Mouse (Mus musculus) hindbrain, postnatal 0 days (tissue): ENCODE measurements around the gene Fmnl2. TPM values are rescaled to one million over a fixed set of nuclear protein-coding genes. Genes with fewer than 3 reads are reported as not detected.
A peak's percentile ranks its signal among the peaks of the same experiment; 100 is the strongest.

Experiments
- ATAC-seq: fragments of 200-750 bp; cut with Nextera tagmentation; 2 replicates; pipeline ENCODE4 v1.8.0; 2017; ENCODE audit warnings: mild to moderate bottlenecking, moderate TSS enrichment, moderate library complexity
- DNase-seq: peaks from one replicate; pipeline ENCODE4 v3.0.0-alpha.2; 2015; ENCODE audit warnings: low spot score
- H3K27ac ChIP-seq: fragments of 300-500 bp; sonication (generic); 2 replicates; pipeline ENCODE4 v1.5.1; 2014; ENCODE audit warnings: mild to moderate bottlenecking
- H3K27me3 ChIP-seq: fragments of 300-500 bp; sonication (generic); 2 replicates; pipeline ENCODE4 v1.6.1; 2014; ENCODE audit warnings: low read length, mixed read lengths; ENCODE audit not compliant: insufficient read depth
- H3K36me3 ChIP-seq: fragments of 300-500 bp; sonication (generic); 2 replicates; pipeline ENCODE4 v1.6.1; 2014; ENCODE audit warnings: low read length, mixed read lengths; ENCODE audit not compliant: insufficient read depth
- H3K4me1 ChIP-seq: fragments of 300-500 bp; sonication (generic); 2 replicates; pipeline ENCODE4 v1.6.1; 2014; ENCODE audit warnings: antibody characterized with exemption, low read length, mixed read lengths; ENCODE audit not compliant: insufficient read depth
- H3K4me2 ChIP-seq: fragments of 300-500 bp; sonication (generic); 2 replicates; pipeline ENCODE4 v1.6.1; 2014; ENCODE audit warnings: low read depth, mild to moderate bottlenecking, low read length, moderate library complexity, mixed read lengths
- H3K4me3 ChIP-seq: fragments of 300-500 bp; sonication (generic); 2 replicates; pipeline ENCODE4 v1.5.1; 2014; ENCODE audit warnings: low read length
- H3K9ac ChIP-seq: fragments of 300-500 bp; sonication (generic); replicated peaks from 2 replicates; pipeline ENCODE4 v1.6.1; 2014; ENCODE audit warnings: mild to moderate bottlenecking, low read length, moderate library complexity, mixed read lengths
- H3K9me3 ChIP-seq: fragments of 300-500 bp; sonication (generic); 2 replicates; pipeline ENCODE4 v1.6.1; 2016; ENCODE audit warnings: low read length, mixed read lengths
- CTCF ChIP-seq: IDR thresholded peaks from 2 replicates; pipeline ENCODE4 v1.5.1; 2016; ENCODE audit warnings: antibody characterized with exemption, control low read depth, low read depth
- WGBS: fragments of 180-500 bp; shearing (Covaris S2); extraction: QIAGEN DNeasy Blood & Tissue Kit; methylation state at CpG from one replicate; pipeline ENCODE4 v1.1.7; 2014; 5-methylcytosine and 5-hydroxymethylcytosine counted together
- polyA plus RNA-seq: library from polyadenylated mRNA; unstranded; fragments of >200 nt; fragmentation: Nextera tagmentation; extraction: Ambion mirVana; gene quantifications from 2 replicates; pipeline ENCODE4 v1.2.1, GENCODE M21; 2015
- total RNA-seq: library from RNA; depleted of rRNA; stranded (reverse); fragments of >200 nt; gene quantifications from 2 replicates; pipeline ENCODE4 v1.2.3, GENCODE M21; 2014

Fmnl2 gene
- total and polyA plus RNA-seq, 2 experiments from 2014 or later, result 9.3 to 27.6 TPM

DNA sequence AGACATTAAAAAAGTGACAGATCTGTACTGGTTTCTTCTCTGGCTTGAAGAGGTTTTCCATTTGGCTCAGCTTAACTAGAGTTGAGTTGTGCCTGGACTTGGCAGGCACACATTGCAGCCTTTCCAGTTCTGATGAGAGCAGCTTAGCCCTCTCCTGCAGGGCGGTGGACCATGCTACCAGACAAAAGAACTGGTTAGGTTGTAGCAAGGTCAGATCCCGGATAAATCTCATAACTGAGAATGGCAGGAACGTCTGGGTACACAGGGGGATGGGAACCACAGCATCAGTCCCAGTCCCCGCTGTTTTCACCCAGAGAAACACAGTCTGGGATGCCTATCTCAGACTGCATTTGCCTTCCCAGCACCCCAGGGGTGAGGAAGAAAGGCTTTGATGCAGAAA is 127.5 kb downstream of the Fmnl2 start:
- TF ChIP-seq CTCF, result no peak
- peak; percentile 67 for ATAC-seq
- Histone ChIP-seq H3K4me3 (no peak overlapping the region), H3K4me1 (peaks cover 29% of the 10 kb centered on the region), H3K36me3 (no peaks in the 10 kb centered on the region), H3K9me3 (no peaks in the 10 kb centered on the region), H3K27ac (peak overlapping the region; percentile 46; the same call in 1 of the 2 replicates), H3K9ac (no peak overlapping the region), H3K27me3 (no peaks in the 10 kb centered on the region), H3K4me2 (0 out of 2 replicates have a peak overlapping the region, but pooled peaks have one; percentile 3)
- DNase-seq, result peak; percentile 49
- 25% methylated on average over 4 of the region's 4 CpGs for WGBS

GRCm38 (mm10) chr2:52986354-52986753 is 128.7 kb downstream of the Fmnl2 start:
- Histone ChIP-seq H3K36me3 (no peaks in the 10 kb centered on the region), H3K4me1 (peaks cover 29% of the 10 kb centered on the region), H3K9me3 (no peaks in the 10 kb centered on the region), H3K27ac (no peak overlapping the region), H3K27me3 (no peaks in the 10 kb centered on the region), H3K4me2 (no peak overlapping the region), H3K4me3 (no peak overlapping the region), H3K9ac (no peak overlapping the region)
- DNase-seq (no peak), ATAC-seq (no peak)
- WGBS, result 71% methylated on average over 3 of the region's 3 CpGs
- no peak for TF ChIP-seq CTCF

- peaks cover 29% of the 10 kb centered on the region for H3K4me1 ChIP-seq
- no peaks in the 10 kb centered on the region for H3K36me3 ChIP-seq
- no peak overlapping the region for H3K27ac ChIP-seq
- WGBS, result 94% methylated on average over 6 of the region's 6 CpGs
- no peak for TF ChIP-seq CTCF
- H3K4me3 ChIP-seq, result no peak overlapping the region
- no peaks in the 10 kb centered on the region for H3K27me3 ChIP-seq
- H3K9me3 ChIP-seq, result no peaks in the 10 kb centered on the region
- no peak overlapping the region for H3K9ac ChIP-seq
- DNase-seq (no peak), ATAC-seq (no peak)
- no peak overlapping the region for H3K4me2 ChIP-seq
These were observed 129.4 kb downstream of the Fmnl2 start for GRCm38 (mm10) chr2:52987035-52987434.

DNA sequence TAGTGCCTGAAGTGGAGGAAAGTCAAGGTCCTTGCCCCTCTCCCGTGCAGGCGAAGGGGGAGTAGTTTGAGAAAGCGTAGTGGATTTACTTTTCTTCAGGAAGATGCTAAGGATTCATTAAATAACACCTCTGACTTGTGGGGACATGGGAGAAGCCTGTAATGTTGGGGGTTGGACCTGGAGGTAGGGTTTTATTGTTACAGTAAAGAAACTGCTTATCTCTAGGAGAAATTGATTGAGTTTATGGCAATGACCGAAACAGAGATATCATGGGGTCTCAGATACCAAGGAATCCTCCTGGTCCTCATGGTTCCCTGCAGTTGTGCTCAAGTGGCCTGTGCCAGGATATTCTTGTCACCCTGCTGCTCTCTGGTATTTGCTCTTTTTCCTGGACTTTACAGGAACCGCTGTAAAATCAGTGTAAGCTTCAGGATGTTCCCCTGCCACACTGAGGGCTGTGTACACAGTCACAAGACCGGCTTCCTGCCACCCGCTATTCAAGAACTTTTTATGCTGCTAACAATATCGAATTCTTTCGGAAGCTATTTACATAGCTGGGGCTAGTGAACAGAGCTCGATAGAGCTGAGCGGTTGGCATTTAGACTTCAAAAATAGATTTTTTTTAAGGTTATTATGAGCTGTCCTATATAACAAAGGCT is 130.1 kb downstream of the Fmnl2 start:
- WGBS, result 47% methylated on average over 11 of the region's 11 CpGs
- no peaks in the 10 kb centered on the region for H3K27me3 ChIP-seq
- H3K27ac ChIP-seq, result peak overlapping the region; percentile 48; the same call in 1 of the 2 replicates
- H3K4me3 ChIP-seq, result no peak overlapping the region
- no peaks in the 10 kb centered on the region for H3K9me3 ChIP-seq
- DNase-seq (peak; percentile 31), ATAC-seq (peak; percentile 66)
- H3K4me1 ChIP-seq, result peaks cover 29% of the 10 kb centered on the region
- no peak for TF ChIP-seq CTCF
- H3K9ac ChIP-seq, result no peak overlapping the region
- H3K4me2 ChIP-seq, result peak overlapping the region; percentile 33; the same call in 1 of the 2 replicates
- no peaks in the 10 kb centered on the region for H3K36me3 ChIP-seq

DNA sequence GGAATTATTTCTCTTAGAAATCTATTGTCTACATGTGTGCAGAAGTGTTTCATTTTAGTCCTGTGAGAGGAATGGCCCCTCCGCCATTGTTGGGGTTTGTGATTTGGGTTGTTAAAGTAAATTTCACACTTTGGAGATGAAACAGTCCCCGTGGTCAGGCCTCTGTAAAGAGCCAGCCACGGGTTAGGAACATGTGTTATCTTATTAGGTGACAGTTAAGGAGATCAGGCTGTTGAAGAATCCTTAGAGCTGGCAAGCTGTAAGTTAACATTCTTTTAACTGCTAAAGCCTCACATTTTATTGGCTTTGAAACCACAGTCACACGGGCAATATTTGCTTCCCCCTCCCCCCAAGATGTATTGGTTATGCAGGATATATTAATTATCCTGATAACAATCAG is 131.7 kb downstream of the Fmnl2 start:
- no peaks in the 10 kb centered on the region for H3K36me3 ChIP-seq
- DNase-seq, result no peak
- WGBS, result 74% methylated on average over 4 of the region's 4 CpGs
- H3K9ac ChIP-seq, result no peak overlapping the region
- no peak overlapping the region for H3K4me3 ChIP-seq
- H3K4me2 ChIP-seq, result no peak overlapping the region
- ATAC-seq, result no peak
- peaks cover 29% of the 10 kb centered on the region for H3K4me1 ChIP-seq
- H3K9me3 ChIP-seq, result no peaks in the 10 kb centered on the region
- no peaks in the 10 kb centered on the region for H3K27me3 ChIP-seq
- no peak overlapping the region for H3K27ac ChIP-seq
- no peak for TF ChIP-seq CTCF

- Histone ChIP-seq H3K4me1 (peaks cover 15% of the 10 kb centered on the region), H3K4me2 (no peak overlapping the region), H3K4me3 (no peak overlapping the region), H3K9ac (no peak overlapping the region), H3K27ac (peak overlapping the region; percentile 56), H3K27me3 (no peaks in the 10 kb centered on the region), H3K9me3 (no peaks in the 10 kb centered on the region), H3K36me3 (no peaks in the 10 kb centered on the region)
- 76% methylated on average over 9 of the region's 9 CpGs for WGBS
- DNase-seq, result no peak
- no peak for ATAC-seq
- TF ChIP-seq CTCF, result no peak
These were observed 133.4 kb downstream of the Fmnl2 start for GRCm38 (mm10) chr2:52990874-52991687.
